Mouse (Mus musculus): ENCODE data around the gene Gm4027. TPM values are rescaled to one million over a fixed set of nuclear protein-coding genes. Genes with fewer than 3 reads are reported as not detected.
"Not testable (repeated sequence)": the region's sequence is repeated elsewhere in the genome, so short reads cannot be mapped to it uniquely, and the experiment has no call there.

Gene Gm4027
- total RNA-seq (2014; rRNA removed) (not detected in 2 replicates), polyA plus RNA-seq (2012; rRNA removed) (not detected in 2 replicates)

DNA sequence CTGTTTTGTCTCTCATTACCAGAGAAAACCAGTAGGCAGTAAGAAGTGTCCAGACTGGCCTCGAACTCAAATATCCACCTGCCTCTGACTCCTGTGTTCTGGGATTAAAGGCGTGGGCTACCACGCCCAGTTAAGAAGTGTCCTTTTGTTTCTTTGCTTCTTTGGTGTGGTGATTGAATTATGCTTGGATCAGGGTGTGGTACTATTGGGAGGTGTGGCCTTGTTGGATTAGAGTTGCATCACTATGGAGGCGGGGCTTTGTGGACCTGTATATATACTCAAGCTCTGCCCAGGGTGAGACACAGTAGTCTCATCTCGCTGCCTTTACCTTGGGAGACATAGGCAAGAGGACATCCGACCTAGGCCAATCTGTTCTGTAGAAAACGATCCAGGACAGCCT lies at the start of gene Gm4027:
Gene Gm4027 (plus strand): TSS at position 301 of the 400 bp plus-strand sequence.
- not testable (repeated sequence) for H3K27ac ChIP-seq (replicated peaks; ENCODE audit: insufficient read depth, low read depth, low read length); DNase-seq (ENCODE audit: extremely low read depth, low read depth, low spot score); H3K36me3 ChIP-seq (ENCODE audit: control insufficient read depth, insufficient read depth, low read length); H3K9ac ChIP-seq (ENCODE audit: low read depth, low read length); H3K4me1 ChIP-seq (ENCODE audit: control insufficient read depth, insufficient read depth, low read length); H3K27me3 ChIP-seq (ENCODE audit: control insufficient read depth, insufficient read depth, low read length); H3K79me2 ChIP-seq (ENCODE audit: control insufficient read depth, insufficient read depth, low read length); H3K4me3 ChIP-seq (ENCODE audit: insufficient read depth, low read depth, low read length)
- WGBS: 92% methylated on average over 3 of the region's 7 CpGs

DNA sequence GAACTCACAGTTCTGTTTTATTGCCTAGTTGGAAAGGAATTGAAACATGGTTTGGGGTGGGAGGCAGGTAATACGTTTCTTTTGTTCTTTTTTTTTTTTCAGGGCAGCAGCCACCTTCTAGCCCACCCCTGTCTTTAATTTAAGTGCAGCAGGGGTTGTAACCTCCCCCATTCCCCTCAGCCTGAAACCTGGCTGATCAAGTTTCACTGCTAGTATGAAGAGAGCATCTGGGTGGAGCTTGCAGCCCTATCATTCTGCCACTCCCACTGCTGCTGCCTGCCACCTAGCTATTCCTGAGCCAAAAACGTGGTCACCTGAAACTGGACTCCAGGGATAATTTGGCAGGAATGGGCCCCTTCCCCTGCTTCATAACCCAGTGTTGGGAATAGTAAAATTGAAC lies 17.3 kb upstream of the Gm4027 start:
- not testable (repeated sequence) for H3K79me2 ChIP-seq (ENCODE audit: control insufficient read depth, insufficient read depth, low read length); H3K27me3 ChIP-seq (ENCODE audit: control insufficient read depth, insufficient read depth, low read length); H3K36me3 ChIP-seq (ENCODE audit: control insufficient read depth, insufficient read depth, low read length); H3K4me1 ChIP-seq (ENCODE audit: control insufficient read depth, insufficient read depth, low read length); H3K4me3 ChIP-seq (ENCODE audit: insufficient read depth, low read depth, low read length); H3K9ac ChIP-seq (ENCODE audit: low read depth, low read length); H3K27ac ChIP-seq (replicated peaks; ENCODE audit: insufficient read depth, low read depth, low read length); DNase-seq (ENCODE audit: extremely low read depth, low read depth, low spot score)
- 5% methylated on average over 2 of the region's 2 CpGs for WGBS

DNA sequence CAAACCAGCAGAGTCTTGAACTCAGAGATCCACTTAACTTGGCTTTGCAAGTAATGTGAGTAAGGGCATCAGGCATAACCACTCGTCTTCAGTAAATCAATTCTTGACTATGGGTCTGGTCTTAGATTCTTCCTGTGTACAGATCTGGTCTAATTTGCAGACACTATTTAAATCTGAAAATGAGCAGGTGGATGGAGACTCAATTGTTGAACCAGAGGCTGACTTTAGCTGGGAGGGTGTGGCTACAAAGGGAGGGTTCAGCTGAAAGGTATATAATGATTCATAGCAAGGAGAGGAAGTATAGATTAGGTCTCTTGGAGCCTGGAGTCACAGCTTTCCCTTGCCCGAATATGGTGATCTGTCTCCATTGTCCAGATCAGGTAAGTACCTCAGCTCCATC lies 16.3 kb upstream of the Gm4027 start, which contains the start of gene Oog1:
Gene Oog1 (plus strand): TSS at position 301 of the 400 bp plus-strand sequence.
- DNase-seq (ENCODE audit: extremely low read depth, low read depth, low spot score); H3K4me3 ChIP-seq (ENCODE audit: insufficient read depth, low read depth, low read length); H3K4me1 ChIP-seq (ENCODE audit: control insufficient read depth, insufficient read depth, low read length); H3K9ac ChIP-seq (ENCODE audit: low read depth, low read length); H3K27ac ChIP-seq (replicated peaks; ENCODE audit: insufficient read depth, low read depth, low read length); H3K27me3 ChIP-seq (ENCODE audit: control insufficient read depth, insufficient read depth, low read length); H3K36me3 ChIP-seq (ENCODE audit: control insufficient read depth, insufficient read depth, low read length); H3K79me2 ChIP-seq (ENCODE audit: control insufficient read depth, insufficient read depth, low read length): not testable (repeated sequence)
- 59% methylated on average over 1 of the region's 2 CpGs for WGBS

DNA sequence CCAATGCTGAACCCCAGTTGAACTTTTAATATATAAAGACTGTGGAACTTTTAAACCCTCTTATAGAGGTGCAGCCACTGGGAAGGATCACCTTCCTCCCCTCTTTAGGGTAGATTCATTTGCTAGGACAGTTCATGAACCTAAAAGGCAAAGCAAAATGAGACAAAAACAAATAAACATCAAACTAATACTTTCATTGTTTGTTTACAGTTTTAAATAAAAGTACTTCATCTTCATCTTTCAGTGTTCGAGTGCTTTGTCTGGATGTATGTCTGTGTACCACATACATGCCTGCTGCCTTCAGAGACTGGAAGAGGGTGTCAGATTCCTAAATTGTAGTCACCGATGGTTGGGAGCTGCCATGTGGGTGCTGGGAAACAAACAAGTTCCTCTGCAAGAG lies 25.9 kb downstream of the Gm4027 start, which contains the start of gene Gm16381:
Gene Gm16381 (minus strand): TSS at position 101 of the 400 bp plus-strand sequence.
- 77% methylated on average over 2 of the region's 2 CpGs for WGBS
- DNase-seq (ENCODE audit: extremely low read depth, low read depth, low spot score); H3K36me3 ChIP-seq (ENCODE audit: control insufficient read depth, insufficient read depth, low read length); H3K4me1 ChIP-seq (ENCODE audit: control insufficient read depth, insufficient read depth, low read length); H3K27me3 ChIP-seq (ENCODE audit: control insufficient read depth, insufficient read depth, low read length); H3K4me3 ChIP-seq (ENCODE audit: insufficient read depth, low read depth, low read length); H3K27ac ChIP-seq (replicated peaks; ENCODE audit: insufficient read depth, low read depth, low read length); H3K9ac ChIP-seq (ENCODE audit: low read depth, low read length); H3K79me2 ChIP-seq (ENCODE audit: control insufficient read depth, insufficient read depth, low read length): not testable (repeated sequence)

DNA sequence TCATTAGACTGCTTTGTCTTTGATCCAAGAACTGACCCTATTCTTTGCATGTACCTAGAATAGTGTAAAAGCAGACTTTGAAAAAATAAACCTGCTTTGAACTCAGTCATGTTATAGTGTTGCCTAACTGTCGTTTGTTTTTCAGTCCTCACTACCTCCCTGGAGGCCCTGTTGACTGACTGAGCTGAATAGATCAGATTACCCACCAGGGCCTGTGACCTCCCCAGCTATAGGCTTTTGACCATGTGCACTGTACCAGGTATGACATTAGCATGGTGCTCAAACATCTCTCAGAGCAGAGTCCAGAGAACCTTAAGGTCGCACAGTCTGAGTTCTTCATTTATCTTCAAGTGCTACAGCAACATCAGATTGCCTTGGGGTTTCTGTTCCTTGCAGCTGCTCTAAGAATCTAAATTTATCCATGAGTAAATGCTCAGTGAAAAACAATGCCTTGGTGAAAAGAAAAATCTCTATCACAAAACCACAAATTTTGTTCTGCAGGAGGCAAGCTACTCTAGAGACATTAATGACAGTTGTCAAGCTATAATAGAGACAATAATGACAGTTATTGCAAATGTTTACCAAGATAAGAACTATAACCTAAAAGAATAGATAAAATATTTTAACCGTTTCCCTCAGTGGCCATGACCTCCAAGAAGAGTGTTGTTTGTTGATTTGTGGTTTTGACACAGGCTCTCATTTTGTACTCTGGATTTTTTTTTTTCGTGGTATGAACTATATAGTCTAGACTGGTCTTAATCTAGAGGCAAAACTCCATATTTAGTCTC lies 34.4 kb downstream of the Gm4027 start:
- H3K9ac ChIP-seq (ENCODE audit: low read depth, low read length); H3K4me3 ChIP-seq (ENCODE audit: insufficient read depth, low read depth, low read length); H3K79me2 ChIP-seq (ENCODE audit: control insufficient read depth, insufficient read depth, low read length); DNase-seq (ENCODE audit: extremely low read depth, low read depth, low spot score); H3K27ac ChIP-seq (replicated peaks; ENCODE audit: insufficient read depth, low read depth, low read length); H3K36me3 ChIP-seq (ENCODE audit: control insufficient read depth, insufficient read depth, low read length); H3K4me1 ChIP-seq (ENCODE audit: control insufficient read depth, insufficient read depth, low read length); H3K27me3 ChIP-seq (ENCODE audit: control insufficient read depth, insufficient read depth, low read length): not testable (repeated sequence)
- WGBS: 46% methylated on average over 2 of the region's 4 CpGs

Other genes starting within 250 kb of the Gm4027 start
- 13.8 and 14.4 TPM in 2 replicates for gene Sptlc2, start 230.5 kb upstream of the Gm4027 start, total RNA-seq (2014; rRNA removed)
- 4.3 and 6.5 TPM in 2 replicates for gene Sptlc2, start 230.5 kb upstream of the Gm4027 start, polyA plus RNA-seq (2012; rRNA removed)
- gene Slirp, start 175.0 kb upstream of the Gm4027 start, total RNA-seq (2014; rRNA removed): 25.3 and 29.7 TPM in 2 replicates
- gene Slirp, start 175.0 kb upstream of the Gm4027 start, polyA plus RNA-seq (2012; rRNA removed): 11.1 and 15.6 TPM in 2 replicates
- 8.4 and 10.3 TPM in 2 replicates for gene Alkbh1, start 174.9 kb upstream of the Gm4027 start, total RNA-seq (2014; rRNA removed)
- gene Alkbh1, start 174.9 kb upstream of the Gm4027 start, polyA plus RNA-seq (2012; rRNA removed): 4.9 and 11.1 TPM in 2 replicates
- gene Snw1, start 146.6 kb upstream of the Gm4027 start, total RNA-seq (2014; rRNA removed): 23.8 and 34.8 TPM in 2 replicates
- 3.8 and 4.3 TPM in 2 replicates for gene Snw1, start 146.6 kb upstream of the Gm4027 start, polyA plus RNA-seq (2012; rRNA removed)
- gene Gm5788, start 124.1 kb upstream of the Gm4027 start, total RNA-seq (2014; rRNA removed): not detected in 2 replicates
- gene Gm5788, start 124.1 kb upstream of the Gm4027 start, polyA plus RNA-seq (2012; rRNA removed): not detected in 2 replicates
- not detected in 2 replicates for gene Gm8300, start 104.6 kb upstream of the Gm4027 start, total RNA-seq (2014; rRNA removed)
- gene Gm8300, start 104.6 kb upstream of the Gm4027 start, polyA plus RNA-seq (2012; rRNA removed): not detected in 2 replicates
- gene Oog1, start 16.2 kb upstream of the Gm4027 start, total RNA-seq (2014; rRNA removed): not detected in 2 replicates
- gene Oog1, start 16.2 kb upstream of the Gm4027 start, polyA plus RNA-seq (2012; rRNA removed): not detected in 2 replicates
- gene Gm16381, start 25.8 kb downstream of the Gm4027 start, total RNA-seq (2014; rRNA removed): not detected in 2 replicates
- not detected in 2 replicates for gene Gm16381, start 25.8 kb downstream of the Gm4027 start, polyA plus RNA-seq (2012; rRNA removed)
- gene Gm21319, start 156.9 kb downstream of the Gm4027 start, total RNA-seq (2014; rRNA removed): not detected in 2 replicates
- gene Gm21319, start 156.9 kb downstream of the Gm4027 start, polyA plus RNA-seq (2012; rRNA removed): not detected in 2 replicates
- gene Gm21936, start 176.6 kb downstream of the Gm4027 start, total RNA-seq (2014; rRNA removed): not detected in 2 replicates
- gene Gm21936, start 176.6 kb downstream of the Gm4027 start, polyA plus RNA-seq (2012; rRNA removed): not detected in 2 replicates
- gene BB287469, start 197.7 kb downstream of the Gm4027 start, total RNA-seq (2014; rRNA removed): not detected in 2 replicates
- gene BB287469, start 197.7 kb downstream of the Gm4027 start, polyA plus RNA-seq (2012; rRNA removed): not detected in 2 replicates
- gene Gm2001, start 223.5 kb downstream of the Gm4027 start, total RNA-seq (2014; rRNA removed): not detected in 2 replicates
- gene Gm2001, start 223.5 kb downstream of the Gm4027 start, polyA plus RNA-seq (2012; rRNA removed): not detected in 2 replicates

Data from liver, adult 2 months (tissue).